Mouse (Mus musculus) granulocyte monocyte progenitor cell, adult 5-6 weeks (primary cell): ENCODE measurements around the gene Gphn. TPM values are rescaled to one million over a fixed set of nuclear protein-coding genes. Genes with fewer than 3 reads are reported as not detected.

Experiments
- ATAC-seq: replicated peaks from 2 replicates; pipeline ENCODE4 v1.8.0; 2016; ENCODE audit warnings: mild to moderate bottlenecking, moderate TSS enrichment, inconsistent platforms; ENCODE audit not compliant: poor library complexity, severe bottlenecking
- total RNA-seq, 2 experiments: library from RNA; stranded (forward) in 1 of 2; stranded (reverse) in 1 of 2; fragments of 200-712, 200-1000 nt in 1 of 2; fragments of >200 nt in 1 of 2; fragmentation: Nextera tagmentation in 1 of 2; gene quantifications; 2 replicates each; pipeline ENCODE4 v1.2.3; 2014 to 2017

Gene Gphn
- total RNA-seq, 2 experiments from 2014 or later: 14.3 to 25.9 TPM

DNA sequence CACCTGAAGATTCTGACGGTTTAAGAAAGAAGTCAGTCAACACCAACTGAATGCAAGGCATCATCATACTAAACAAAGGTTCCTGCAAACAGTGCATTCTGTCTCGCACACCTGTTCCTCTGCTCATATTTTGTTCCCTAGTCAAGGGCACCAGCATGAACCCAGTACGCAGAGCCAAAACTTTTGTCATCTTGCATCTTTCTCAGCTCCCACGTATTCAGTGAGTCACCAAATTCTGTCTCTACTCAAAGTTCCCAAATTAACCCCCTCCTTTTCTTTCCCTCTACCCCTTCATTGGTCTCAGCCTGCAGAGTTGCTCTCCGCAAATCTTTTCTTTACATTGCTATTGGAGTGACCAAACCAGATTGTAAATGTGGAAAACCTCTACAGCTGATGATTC, 462.7 kb downstream of the Gphn start:
- ATAC-seq: no peak

GRCm38 (mm10) chr12:78691325-78691724, 465.1 kb downstream of the Gphn start, which contains the start of gene Fam71d:
TSS of gene Fam71d (plus strand) at chr12:78691535.
- ATAC-seq: no peak

DNA sequence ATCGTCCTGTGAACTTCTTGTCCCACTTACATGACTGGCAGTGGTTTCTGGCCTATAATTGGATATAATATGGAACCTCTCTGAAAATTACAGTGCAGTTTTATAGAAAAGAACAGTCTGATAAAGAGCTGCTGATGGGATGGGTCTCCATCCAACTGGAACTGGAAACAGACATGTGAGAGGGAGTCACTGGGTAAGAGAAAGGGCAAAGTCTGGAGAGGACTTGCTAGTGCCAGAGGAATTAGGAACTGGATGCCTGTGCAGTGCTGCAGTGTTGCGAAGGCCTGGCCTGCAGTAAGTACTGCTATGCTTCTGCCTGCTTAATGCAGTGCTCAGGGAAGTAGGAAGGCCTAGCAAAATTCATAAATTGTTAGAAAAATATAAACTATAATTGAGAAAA, 467.1 kb downstream of the Gphn start:
- ATAC-seq: no peak

- ATAC-seq: no peak
These were observed 491.6 kb downstream of the Gphn start for GRCm38 (mm10) chr12:78717783-78718182.

DNA sequence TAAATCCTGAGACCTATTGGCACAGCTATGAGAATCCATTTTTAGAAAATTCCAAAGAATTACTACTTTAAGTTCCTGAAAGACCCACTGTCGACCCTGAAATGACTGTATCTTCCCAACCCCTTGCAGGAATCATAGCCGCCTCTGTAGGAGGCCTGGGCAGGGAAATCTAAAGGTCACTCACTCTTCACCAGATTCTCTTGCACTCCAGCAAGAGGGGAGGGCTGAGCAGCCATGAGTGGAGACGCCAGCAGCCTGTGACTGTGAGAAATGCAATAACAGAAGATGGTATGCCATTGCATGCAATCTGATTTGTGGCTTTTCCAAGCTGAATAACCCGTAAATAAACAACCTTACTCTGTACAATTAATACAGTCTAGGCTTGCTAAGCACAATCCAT, 501.5 kb downstream of the Gphn start:
- ATAC-seq: no peak

Other genes with a start within 250 kb of the Gphn start
- gene Gm6657, start 32.1 kb upstream of the Gphn start, total RNA-seq (2014; fragmentation: Nextera tagmentation): not detected in 2 replicates
- not detected in 2 replicates for gene Gm6657, start 32.1 kb upstream of the Gphn start, total RNA-seq (2017)